Mouse (Mus musculus) inflammation-experienced regulatory T-cells, adult 6 months (primary cell): ENCODE measurements around the gene AU022252. TPM values are rescaled to one million over a fixed set of nuclear protein-coding genes. Genes with fewer than 3 reads are reported as not detected.
A peak's percentile ranks its signal among the peaks of the same experiment; 100 is the strongest.

ENCODE experiments used
- ATAC-seq: one replicate; pipeline ENCODE4 v1.8.0; 2017
- polyA plus RNA-seq, 3 experiments: library from polyadenylated mRNA; unstranded; fragments of 100-300 nt; shearing (Covaris generic); gene quantifications; one replicate each; pipeline ENCODE4 v1.2.1; 2017

AU022252 gene
- polyA plus RNA-seq, 3 experiments from 2014 or later: 6.3 to 10.7 (median 7.9) TPM

DNA sequence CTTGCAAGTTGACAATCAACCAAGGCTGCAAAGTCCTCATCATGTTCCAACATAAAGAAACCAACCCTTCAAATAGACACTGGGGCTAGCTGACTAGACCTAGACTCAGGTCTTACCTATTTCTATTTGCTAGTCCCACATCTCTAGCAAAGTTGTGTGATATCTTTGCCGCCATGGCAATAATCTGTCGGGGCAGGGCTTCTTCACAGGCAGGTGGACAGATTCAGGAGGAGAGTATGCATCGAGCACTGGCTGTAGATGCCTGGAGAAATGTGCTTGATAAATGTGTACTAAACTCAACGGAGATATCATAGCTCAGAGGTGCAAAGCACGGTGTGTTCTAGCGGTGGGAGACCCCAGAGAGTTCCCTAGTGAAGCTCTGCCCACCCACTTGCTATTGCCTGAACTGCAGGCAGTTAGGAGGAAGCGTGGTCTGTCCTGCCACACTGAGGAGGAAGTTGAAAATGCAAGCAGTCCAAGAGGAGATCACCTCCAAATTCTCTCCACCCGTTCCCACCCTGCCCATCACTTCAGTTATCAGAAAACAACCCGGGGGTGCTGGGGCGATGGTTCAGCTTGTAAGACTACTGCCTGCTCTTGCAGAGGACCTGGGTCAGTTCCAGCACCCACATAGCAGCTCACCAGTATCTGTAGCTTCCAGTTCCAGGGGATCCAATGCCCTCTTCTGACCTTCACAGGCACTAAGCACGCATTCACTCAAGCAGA is 44.3 kb downstream of the AU022252 start:
- ATAC-seq: no peak

DNA sequence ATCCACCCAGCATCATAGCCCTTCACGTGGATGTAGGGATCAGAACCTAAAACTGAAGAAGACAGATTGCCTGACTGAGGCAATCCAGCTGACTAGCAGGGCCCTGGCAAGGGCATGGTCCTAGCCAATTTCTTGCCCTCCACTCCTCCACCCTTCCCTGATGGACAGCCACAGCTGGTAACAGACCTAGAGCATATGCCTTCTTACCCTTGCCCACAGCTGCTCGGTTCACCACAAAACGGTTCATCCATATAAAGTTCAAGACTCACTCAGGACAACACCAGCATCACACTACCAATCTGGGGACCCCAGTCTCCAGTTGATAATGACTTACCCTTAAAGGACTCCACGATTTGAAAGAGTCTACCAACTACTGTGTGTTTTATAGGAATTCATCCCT is 46.7 kb downstream of the AU022252 start:
- no peak for ATAC-seq

DNA sequence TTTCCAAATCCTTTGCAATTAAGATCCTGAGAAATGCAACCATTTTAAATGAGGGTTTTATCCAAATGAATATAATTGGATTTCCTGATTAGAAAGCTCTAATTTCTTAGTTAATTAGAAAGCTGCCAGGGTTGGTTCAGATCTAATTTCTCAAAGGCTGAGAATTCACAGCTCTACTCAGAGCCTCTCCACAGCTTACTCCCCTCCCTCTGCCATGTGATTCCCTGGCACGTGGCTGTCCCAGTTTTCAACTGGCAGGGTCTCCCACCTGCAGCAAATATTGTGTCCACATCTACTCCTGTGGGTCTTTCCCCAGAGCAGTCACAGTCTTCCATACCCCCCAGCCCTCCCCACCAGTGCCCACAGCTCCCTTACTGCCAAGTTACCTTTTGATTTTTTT is 49.0 kb downstream of the AU022252 start:
- ATAC-seq: no peak

DNA sequence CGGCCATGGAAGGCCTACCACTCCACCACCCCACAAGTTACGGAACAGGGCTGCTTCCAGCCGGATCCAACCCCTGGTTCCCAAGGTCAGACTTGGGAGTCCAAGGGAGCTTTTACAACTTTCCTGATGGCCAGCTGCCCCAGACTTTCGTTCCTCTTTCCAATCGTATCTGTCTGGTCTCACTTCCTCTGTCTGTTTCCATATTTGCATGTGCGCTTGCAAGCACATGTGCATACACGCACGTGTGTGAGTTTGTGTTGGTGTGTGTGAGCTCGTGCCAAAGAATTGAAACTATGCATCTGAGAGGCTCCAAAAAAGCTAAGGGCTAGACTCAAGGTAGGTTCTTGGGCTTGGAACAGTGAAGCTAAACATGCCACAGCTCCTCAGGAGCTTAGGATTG is 51.1 kb downstream of the AU022252 start:
- no peak for ATAC-seq

DNA sequence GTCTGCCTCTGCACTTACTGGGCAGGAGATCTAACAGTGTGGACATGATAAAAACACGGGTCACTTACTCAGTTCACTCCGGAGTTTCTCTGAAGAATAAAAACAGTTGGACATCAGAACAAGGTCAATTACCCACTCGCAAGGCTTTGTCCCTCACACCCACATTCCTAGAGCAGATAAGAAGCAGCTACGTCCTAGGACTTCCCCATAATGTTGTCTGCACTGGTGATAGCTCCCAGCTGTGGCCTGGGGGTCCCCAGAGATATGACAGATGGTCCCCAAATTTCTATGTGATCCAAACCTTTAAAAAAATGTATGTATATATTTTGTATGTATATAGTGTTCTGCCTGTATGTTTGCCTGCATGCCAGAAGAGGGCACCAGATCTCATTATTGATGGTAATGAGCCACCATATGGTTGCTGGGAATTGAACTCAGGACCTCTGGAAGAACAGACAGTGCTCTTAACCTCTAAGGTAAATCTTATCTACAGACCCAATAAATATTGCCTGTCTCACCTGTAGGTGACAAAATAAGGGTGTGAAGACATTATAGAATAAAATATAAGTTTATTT is 52.3 kb downstream of the AU022252 start:
- no peak for ATAC-seq

DNA sequence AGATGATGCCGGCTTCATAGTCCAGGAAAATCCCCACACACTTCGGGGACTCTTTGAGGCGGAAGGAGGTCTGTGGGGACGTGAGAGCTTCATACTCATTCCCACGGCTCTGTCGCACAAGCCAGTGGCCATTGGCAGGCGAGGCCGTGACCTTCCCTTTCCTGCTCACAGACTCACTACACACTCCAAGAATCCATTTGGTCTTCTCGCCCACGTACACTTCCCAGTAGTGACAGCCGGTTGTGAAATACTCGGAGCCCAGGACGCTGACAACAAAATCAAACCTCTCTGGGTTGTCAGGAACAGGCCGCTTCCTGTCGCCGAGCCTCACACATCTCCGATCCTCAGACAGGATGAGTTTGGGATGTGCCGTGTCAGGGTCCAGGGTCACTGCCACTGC is 54.2 kb downstream of the AU022252 start:
- no peak for ATAC-seq

DNA sequence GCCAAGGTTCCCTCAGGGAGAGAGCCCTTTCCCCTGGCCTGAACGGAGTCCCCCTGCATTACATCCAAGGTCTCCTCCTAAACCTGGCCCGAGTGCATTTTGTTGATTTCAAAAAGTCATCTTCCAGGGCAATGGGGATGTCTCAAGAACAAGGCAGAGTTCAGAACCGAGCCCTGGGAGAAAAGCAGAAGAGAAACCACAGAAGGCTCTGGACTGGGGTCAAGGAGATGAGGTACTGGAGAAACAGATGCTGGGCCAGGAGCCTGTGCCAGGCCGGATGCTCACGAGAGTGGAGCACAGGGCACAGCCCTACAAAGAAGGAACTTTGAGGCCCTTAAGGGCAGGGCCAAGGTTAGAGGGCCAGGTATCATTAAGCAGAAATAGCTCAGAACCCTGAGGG is 54.8 kb downstream of the AU022252 start:
- ATAC-seq: no peak

DNA sequence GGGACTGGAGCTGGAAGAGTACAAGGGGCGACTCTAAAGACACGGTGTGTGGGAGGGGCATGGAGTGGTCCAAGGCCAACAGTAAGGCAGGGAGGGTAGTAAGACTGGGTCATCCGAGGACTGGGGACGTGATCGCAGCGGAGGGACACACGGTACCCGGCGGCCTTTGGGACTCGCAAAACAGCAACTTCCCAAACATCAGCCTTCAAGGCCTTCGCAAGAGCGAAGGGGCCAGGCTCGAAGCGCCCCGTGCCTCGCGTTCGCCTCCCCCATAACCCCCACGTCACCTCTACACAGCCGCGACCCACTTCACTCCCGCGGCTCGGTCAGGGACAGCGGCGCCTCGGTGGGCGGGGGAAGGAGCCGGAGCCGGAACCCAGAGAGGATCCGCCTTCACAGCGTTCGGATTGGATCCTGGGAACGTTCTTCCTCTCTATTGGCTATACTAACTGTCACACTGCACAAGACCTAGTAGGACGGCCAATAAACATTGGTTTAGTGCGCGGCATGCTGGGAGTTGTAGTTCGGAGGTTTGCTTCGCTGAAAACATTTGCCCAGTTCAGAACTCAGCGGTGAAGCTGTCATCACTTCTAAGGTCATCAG is 58.6 kb downstream of the AU022252 start, which contains the start of gene Zfp691:
Gene Zfp691, minus strand, starts transcription at position 345 of the 603 bp plus-strand sequence.
- peak; percentile 100 for ATAC-seq

DNA sequence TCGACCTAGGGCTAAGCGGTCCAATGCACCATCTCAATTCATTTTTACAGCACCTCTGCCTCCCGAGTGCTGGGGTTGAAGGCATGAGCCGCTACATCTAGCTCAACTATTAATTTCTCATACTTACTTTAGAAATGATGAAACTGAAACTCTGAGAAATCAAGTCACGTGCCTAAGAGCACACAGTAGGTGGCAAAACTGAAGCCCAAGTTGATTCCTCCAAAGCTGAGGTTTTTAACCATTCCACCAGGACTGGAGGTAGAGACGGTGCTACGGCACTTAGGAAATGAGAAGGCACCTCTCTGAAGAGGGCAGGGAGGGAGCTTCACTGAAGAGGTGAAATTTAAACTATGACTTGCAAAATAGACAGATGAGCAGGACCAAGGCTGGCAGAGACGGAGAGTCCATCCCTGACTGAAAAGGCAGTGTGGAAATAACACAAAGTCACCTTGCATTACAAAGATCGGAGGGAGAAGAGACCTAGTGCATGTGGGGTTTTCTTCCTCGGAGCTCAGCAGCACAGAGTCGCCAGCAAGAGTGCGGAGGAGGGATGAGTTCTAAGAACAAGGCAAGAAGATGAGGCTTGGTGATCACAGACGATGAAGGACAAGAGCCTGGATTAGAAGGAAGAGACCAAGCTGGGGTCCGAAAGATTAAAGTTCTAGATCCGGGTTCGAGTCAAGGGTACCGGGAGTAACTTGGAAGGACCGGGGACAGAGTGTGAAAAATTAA is 59.4 kb downstream of the AU022252 start:
- no peak for ATAC-seq

DNA sequence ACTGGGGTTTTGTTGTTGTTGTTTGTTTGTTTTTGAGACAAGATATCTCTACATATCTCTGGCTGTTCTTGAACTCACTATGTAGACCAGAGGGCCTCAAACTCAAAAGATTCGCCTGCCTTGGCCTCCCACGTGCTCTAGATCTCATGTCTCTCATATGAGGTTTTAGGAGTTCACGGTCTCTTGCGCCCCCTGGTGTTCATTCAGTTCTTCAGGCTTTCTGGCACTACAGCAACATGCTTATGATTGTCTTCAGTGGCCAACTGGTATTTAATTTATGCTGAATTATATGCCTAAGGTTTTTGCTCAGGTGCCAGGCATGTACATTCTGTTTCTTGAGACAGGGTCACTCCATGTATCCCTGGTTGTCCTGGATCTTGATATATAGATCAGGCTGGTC is 64.8 kb downstream of the AU022252 start:
- peak; percentile 91 for ATAC-seq

DNA sequence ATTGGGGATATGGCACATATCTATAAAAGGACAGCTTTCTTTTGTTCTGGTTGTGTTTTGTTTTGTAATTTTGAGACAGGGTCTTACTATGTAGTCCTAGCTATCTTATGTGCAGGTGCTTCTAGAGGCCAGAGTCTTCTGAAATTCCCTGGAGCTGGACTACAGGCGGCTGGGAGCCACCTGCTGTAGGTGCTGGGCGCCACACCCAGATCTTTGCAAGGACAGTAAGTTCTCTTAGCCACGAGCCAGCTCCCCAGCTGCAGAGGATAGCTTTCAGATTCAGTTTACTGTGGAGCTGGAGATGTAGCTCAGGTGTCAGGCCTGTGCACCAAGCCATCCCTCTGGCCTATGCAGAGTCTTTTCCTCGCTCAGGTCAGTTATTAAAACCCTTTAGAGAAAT is 65.4 kb downstream of the AU022252 start:
- ATAC-seq: no peak

DNA sequence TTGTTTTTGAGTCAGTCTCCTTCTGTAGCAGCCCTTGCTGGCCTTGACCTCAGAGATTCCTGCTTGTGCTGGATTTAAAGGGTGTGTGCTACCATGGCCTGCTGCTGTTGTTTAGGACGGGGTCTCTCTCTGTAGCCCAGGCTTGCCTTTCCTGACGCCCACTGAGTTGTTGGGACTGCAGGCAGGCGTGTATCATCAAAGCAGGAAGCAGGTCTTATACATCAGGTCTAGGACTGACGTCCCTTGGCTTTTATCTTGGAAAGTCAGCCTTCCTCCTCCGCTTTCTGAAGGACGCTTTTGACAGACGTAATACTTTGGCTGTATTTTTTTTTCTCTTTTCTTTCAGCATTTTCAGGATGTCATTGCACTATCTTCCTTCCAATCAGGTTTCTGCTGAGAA is 66.6 kb downstream of the AU022252 start:
- ATAC-seq: no peak

DNA sequence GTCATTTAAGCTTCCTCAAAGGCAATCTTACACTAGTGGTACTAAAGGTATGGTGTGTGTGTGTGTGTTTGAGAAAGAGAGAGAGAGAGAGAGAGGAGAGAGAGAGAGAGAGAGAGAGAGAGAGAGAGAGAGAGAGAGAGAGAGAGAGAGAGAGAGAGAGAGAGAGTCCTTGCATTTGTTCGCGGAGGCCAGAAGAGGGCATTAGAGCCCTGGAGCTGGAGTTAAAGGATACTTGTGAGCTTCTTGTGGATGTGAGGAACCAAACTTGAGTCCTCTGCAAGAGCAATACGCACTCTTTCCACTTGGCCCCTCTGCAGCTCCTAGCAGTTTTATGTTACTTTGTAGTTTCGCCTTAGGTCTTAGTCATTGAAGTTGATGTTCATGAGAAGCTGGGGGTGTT is 69.5 kb downstream of the AU022252 start:
- ATAC-seq: no peak

DNA sequence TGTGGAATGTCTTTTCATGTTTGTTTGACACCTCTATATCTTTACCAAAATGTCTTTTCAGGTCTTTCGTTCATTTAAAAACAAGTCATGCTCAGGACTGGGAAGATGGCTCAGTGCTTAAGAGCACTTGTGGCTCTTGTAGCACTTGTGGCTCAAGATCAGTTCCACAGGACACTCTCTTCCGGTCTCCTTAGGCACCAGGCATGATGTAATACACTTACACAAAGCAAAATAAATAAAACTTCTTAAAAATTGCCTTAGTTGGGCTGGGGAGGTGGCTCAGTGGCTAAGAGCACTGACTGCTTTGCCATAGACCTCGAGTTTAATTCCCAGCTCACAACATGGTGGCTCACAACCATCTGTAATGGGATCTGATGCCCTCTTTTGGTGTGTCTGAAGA is 71.2 kb downstream of the AU022252 start:
- no peak for ATAC-seq

DNA sequence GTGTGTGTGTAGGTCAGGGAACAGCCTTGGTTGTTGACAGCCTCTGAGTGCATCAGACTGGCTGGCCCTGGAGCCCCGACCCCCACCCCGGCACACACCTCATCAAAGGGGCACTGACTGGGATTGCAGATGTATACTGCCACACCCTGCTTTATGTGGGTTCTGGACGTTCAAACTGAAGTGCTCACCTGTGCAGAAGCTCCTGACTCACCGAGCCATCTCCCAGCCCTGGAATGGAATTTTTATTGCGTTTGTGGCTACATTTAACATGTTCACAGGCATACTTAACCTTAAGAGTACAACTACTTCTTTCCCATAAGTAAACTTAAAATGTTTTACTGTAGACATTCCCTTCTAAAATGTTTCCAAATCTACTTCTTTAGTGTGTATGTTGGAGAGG is 74.6 kb downstream of the AU022252 start:
- ATAC-seq: no peak

DNA sequence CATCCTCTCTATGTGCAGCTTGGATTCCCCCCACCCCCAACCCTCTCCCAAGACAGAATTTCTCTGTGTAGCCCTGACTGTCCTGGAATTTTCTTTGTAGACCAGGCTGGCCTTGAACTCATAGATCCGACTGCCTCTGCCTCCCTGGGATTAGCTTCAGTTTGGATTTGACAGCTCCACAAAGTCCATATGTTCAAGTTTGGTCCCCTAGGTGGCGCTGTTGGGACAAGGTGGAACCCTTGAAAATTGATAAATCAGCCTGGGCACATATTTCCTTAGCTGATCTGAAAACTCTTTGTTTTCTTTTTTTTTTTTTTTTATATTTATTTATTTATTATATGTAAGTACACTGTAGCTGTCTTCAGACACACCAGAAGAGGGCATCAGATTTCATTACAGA is 75.3 kb downstream of the AU022252 start:
- peak; percentile 48 for ATAC-seq

Other genes with a start within 250 kb of the AU022252 start
- 10 to 100 TPM; 29.4 to 37.6 (median 36.4) TPM for gene Slc2a1, start 124.0 kb downstream of the AU022252 start, polyA plus RNA-seq
- 1 to 10 TPM; 4.2 to 5.4 (median 4.4) TPM for gene Zfp691, start 58.5 kb downstream of the AU022252 start, polyA plus RNA-seq
- gene Ermap, start 42.7 kb downstream of the AU022252 start, polyA plus RNA-seq: under 1 TPM; 0.10 to 0.82 (median 0.71) TPM
- 10 to 100 TPM; 56.5 to 71.6 (median 62.1) TPM for gene Svbp, start 37.4 kb downstream of the AU022252 start, polyA plus RNA-seq
- gene Tmem269, start 14.5 kb downstream of the AU022252 start, polyA plus RNA-seq: not detected
- gene P3h1, start 203 bp upstream of the AU022252 start, polyA plus RNA-seq: 1 to 10 TPM in 2 of 3 experiments, under 1 TPM in 1; 0.70 to 2.3 (median 1.7) TPM
- not detected for gene Cldn19, start 22.7 kb upstream of the AU022252 start, polyA plus RNA-seq
- gene Ybx1, start 61.9 kb upstream of the AU022252 start, polyA plus RNA-seq: 100 to 1,000 TPM; 161 to 195 (median 174) TPM
- gene Ppih, start 87.8 kb upstream of the AU022252 start, polyA plus RNA-seq: 10 to 100 TPM; 38.0 to 65.4 (median 46.1) TPM
- gene Ccdc30, start 182.8 kb upstream of the AU022252 start, polyA plus RNA-seq: 1 to 10 TPM in 2 of 3 experiments, under 1 TPM in 1; 0.53 to 3.8 (median 3.5) TPM
- gene Ppcs, start 189.7 kb upstream of the AU022252 start, polyA plus RNA-seq: 10 to 100 TPM; 58.2 to 69.1 (median 59.0) TPM
- gene Zmynd12, start 190.1 kb upstream of the AU022252 start, polyA plus RNA-seq: not detected